Mouse (Mus musculus) mouse embryonic stem cell (cell line): ENCODE results near the gene Tom1.

ENCODE experiments used
- in situ Hi-C, 2 experiments: fragments of 300-500 bp; cut with MboI; formaldehyde crosslinking; loops; 1 replicate in 1 of 2; 3 replicates in 1 of 2; pipeline ENCODE4 v1.14.3; 2019 to 2020; ENCODE audit warnings: low sequenced_read_pairs in 2 of 2, low pct_unique_long_range_greater_than_20kb in 1 of 2, mixed read lengths in 1 of 2; ENCODE audit not compliant: unreplicated experiment in 1 of 2

Tom1 gene

DNA sequence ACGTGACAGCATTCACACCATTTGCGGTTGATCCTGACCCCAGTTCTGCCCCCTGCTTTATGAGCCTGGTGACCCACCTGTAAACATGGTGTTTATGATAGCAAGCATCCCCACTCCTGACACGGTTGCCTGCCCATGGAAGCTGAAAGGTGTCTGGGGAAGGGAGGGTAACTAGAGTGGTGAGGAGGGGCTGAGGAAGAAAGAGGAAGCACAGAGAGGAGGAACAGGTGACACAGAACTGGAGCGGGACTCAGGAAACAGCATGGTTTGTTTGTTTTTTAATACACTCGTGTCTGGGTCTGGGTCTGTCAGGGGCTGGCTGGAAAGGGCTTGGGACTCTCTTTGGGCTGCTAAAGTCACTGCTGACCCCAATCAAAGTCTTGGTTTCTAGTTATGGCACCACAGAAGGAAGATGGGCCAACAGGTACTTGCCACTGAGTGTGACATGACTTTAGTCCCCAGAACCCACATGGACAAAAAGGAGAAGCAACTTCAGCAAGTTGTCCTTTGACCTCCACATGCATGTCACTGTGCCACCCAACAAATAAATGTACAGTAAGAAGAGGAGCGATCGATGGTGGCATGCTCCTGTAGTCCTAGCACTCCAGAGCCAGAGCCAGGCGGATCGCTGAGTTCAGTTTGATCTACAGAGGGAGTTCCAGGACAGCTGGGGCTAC is 48.0 kb downstream of the Tom1 start:
- in situ Hi-C loops = no loop called here

DNA sequence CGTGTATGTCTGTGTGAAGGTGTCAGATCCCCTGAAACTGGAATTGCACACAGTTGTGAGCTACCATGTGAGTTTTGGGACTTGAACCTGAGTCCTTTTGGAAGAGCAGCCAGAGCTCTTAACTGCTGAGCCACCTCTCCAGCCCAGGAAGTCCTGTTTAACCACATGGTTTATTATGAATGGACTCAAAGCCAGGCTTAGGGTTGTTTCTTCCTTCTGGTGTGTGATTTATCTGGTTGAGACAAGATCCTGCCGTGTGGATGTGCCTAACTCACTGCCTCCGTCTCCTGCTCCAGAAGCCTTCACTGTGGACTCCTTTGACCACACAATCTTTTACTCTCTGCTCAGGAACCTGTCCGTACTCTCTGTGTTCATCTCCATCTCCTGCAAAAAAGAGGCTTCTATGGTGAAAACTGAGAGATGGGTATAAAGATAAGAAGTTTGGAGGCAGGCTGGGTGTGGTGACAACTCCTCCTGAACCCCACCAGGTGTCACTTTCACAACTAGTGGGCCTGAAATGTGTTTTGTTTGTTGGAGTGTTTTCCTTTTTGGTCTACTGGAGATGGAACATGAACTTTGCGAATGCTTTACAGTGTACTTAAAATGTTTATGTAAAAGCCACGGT is 48.8 kb downstream of the Tom1 start:
- in situ Hi-C loops = no loop called here

DNA sequence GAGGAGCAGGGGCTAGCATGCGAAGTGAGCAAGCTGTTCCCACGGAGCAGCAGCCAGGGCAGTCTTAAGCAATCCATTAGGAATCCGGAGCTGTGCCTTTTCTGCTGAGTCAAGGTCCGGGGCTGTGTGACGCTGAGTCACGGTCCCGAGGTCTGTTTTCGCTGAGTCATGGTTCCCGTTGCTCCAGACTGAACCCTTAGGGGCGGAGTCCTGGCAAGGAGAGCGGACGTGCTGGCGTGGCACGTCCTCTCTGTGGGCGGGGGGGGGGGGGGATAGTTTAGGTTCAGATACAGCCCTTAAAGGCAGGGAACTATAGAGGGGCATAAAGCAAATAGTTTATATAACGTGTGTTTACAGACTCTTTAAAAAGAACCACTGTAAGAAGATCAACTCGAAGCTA is 50.3 kb downstream of the Tom1 start:
- in situ Hi-C loops = no loop called here

DNA sequence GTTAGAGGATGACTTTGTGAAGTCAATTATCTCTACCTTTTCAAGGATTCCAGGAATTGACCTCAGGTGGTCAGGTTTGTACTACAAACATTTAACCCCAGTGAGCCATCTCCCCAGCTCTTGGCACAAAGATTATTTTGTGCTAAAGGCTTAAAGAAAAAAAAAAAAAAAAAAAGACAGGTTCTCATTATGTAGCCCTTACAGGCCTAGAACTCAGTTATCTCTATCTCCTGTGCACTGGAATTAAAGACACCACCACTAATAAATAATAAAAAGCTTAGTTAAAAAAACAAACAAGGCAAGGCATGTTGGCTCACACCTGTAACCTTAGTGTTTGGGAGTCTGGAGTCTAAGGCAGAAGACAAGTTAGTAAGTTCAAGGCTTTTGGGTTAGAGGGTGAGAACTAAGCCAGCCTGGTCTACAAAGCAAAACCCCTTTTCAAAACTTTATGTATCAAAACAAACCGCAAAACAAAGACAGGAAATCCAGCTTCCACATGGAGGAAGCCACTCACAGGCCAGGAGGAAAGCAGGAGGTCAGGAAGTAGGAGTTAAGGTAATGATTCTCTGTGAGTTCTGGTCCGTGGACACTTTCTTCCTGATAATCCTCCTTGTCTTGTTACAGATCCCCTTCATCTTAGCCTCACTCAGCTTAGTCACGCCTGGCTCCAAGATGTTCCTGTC is 51.0 kb downstream of the Tom1 start:
- in situ Hi-C loops = no loop called here

DNA sequence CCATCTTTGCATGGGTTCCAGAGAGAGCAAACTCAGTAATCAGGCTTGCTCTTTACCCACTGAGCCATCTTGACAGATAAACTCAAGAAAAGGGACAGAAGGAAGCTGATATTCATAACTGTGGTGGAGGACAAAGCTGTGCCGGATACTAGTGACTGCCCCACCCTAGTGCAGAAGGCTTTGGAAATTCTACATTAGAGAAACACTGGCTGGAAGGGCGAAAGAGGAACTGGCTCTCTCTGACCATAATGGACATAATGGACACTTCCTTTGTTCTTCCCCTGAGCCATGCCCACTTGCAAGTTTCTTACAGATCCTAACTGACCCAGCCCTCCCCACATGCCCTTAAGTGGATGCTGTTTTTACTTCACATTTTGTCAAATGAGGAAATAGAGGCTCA is 52.5 kb downstream of the Tom1 start:
- in situ Hi-C loops = no loop called here

DNA sequence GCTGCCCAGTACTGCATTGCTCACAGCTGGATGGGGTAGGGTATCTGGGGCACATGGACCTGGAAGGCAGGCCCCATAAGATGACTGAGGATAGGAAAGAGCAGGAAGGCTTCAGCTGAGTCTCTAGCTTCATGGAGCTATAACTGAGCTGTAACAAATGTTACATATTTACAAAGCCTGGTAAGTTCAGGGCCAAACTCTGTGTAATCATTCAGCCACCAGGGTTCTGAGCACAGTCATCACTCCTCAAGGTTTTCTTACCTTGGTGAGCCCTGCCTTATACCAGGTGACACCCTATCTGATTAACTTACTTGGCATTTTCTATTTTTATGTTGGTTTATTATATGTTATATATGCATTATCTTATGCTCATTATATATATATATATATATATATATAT is 53.6 kb downstream of the Tom1 start:
- in situ Hi-C loops = no loop called here

DNA sequence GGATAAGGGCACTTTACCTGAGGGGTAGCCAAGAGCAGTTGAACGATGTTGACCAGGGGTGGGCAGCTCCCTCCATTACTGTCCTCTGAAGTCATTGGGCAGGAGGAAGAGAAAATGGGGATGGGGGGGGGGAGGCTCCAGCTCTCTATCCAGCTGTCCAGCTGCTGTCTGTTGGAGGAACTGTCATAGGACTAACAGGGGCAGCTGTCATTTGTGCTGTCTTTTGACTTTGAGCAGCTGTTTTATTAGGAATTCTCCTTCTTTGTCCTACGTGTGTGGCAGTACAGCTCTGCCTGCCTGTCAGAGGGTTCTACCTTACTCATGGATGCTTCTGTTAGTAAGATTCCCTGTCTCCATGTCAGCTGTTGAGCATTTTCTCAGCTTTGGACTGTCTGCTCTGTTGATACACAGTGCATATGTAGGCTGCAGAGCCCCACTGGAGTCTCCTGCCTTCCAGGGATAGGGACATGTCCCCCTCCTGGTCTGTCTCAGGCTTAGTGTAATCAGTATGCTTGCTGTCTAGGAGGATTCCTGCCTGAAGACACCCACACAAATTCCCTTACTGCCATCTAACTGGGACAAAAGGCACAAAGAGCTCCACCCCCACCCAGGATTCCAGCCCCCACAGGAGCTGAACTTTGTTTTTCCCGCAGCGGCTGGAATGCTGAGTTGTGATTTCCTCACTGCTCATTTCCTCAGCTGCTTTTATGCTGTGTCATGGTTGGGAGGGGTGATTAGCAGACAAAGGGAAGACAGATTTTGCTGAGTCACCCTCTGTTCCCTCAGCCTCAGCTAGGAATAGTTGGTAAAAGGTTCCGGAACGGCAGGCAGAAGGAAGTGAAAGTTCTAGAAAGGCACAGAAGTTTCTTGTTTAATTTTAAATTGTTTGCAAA is 55.7 kb downstream of the Tom1 start:
- in situ Hi-C loops = no loop called here

DNA sequence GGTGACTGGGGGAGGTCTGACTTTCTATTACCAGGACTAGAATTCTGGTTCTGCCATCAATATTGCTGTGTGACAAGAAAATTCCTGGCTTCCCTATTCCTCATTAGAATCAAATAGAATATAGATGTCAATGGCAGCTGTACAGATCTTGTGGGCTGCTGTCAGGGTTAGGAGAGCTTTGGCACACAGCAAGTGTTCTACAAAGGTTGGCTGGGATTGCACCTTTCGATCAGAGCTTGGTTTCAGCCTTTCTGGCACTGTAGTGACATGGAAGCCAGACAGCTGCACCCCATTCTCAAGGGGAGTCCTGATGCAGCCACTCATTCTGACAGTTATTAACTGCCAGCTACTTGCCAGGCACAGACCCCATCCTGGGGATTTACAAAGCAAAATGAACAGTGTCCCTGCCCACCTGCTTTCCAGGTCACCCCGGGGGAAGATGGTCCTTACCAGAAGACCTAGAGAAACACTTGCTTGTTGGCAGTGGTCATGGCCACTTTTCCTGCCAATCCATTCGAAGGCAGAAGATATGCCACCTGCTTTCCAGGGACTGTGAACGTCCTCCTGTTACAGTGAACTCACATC is 57.4 kb downstream of the Tom1 start:
- in situ Hi-C loops = no loop called here

DNA sequence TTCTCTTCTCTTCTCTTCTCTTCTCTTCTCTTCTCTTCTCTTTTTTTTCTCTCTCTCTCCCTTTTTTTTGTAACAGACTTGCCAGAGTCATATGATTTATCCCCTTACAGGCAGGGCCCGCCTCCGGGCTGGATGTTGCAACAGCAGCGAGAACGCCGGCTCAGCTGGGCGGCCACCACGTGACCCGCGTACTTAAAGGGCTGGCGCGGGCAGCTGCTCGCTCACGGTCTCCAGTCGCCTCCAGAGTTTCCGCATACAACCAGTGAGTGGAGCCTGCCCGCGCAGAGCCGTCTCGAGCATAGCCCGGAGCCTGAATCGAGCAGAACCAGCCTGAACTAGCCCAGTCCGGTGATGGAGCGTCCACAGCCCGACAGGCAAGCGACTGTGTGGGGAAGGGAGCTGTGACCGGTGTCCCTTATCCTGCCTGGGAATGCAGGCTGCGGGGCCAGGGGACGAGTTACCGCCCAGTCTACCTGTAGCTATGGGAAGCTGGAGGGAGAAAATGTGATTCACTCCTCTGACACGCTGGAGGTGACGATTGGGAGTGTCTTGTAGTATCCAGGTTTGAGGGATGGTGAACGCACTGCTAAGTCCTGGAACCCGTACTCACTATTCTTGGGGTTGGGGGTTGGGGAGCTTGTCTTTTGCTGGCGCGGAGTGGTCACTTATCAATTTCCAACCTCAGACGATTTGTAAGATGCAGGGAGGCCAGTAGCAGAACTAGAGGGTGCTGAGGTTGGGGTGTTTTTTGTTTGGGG is 60.1 kb downstream of the Tom1 start, which contains the start of gene Hmox1:
Hmox1 (plus strand) TSS at position 223 of the 758 bp plus-strand sequence.
- in situ Hi-C loops = no loop called here

DNA sequence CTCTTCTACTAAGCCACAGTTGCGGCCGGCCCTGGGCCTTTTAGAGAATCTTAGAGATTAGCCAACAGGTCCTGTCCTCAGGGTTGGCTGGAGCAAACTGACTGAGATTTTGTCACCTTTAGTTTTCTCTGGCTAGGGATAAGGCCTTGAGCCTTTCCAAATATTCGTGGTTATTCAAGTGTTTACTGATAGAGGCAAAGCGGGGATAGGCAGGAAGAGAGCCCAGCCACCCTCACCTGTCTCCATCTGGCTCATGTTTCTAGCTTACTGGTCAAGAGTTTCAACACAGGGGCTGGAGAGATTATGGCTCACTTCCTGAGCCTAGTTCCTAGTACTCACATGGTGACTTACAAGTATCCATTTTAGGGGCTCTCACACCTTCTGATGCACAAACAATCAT is 69.5 kb downstream of the Tom1 start:
- in situ Hi-C loops = no loop called here

DNA sequence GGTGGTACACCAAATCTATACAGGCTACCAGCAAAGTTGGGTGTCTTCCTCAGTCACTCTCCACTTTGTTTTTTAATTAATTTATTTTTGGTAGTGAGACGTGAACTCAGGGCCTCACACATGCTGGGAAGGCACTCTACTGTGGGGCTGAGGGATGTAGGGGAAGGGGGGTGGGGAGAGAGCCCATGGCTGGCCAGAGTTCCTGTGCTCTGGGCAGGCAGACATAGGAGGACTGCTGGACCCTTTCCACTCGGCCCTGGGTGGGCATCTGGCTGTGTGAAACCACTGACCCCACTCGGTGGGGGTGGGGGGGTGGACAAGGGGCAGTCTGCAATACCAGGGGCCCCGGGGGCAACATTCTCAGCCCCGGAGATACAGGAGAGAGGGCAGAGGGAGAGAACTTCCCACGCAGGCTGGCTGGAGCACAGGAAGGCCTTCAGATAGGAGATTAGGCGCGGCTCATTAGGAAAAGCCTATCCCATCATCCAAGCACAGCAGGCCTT is 69.9 kb downstream of the Tom1 start:
- in situ Hi-C loops = no loop called here

DNA sequence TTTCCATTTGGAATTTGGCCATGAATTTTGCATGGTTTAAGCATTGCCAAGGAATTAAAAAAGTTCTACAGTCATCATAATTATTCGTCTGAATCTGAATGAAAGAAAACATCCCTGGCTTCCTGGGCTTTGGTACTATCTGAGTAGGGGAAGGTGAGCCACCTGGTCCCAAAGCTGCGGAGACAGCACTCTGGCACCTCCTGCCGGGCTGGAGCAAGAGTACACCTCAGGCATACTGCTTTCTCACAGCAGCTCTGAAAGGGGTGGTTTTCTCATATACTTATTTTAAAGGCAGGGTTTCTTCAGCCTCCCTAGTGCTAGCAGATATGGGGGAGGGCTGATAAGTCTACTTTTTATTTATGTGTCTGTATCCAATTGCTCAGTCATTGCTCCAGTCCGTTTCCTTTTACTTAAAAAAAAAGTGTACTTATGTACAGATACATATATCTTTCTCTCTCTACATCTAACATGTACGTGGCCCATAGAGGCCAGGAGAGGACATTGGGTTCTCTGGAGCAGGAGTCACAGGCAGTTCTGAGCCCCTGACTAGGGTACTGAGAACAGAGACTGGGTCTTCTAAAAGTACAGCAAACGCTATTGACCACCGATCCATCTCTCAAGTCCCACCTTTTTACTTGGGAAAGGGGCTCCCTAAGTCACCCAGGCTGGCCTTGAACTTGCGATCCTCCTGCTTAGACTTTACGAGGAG is 75.2 kb downstream of the Tom1 start:
- in situ Hi-C loops = no loop called here

DNA sequence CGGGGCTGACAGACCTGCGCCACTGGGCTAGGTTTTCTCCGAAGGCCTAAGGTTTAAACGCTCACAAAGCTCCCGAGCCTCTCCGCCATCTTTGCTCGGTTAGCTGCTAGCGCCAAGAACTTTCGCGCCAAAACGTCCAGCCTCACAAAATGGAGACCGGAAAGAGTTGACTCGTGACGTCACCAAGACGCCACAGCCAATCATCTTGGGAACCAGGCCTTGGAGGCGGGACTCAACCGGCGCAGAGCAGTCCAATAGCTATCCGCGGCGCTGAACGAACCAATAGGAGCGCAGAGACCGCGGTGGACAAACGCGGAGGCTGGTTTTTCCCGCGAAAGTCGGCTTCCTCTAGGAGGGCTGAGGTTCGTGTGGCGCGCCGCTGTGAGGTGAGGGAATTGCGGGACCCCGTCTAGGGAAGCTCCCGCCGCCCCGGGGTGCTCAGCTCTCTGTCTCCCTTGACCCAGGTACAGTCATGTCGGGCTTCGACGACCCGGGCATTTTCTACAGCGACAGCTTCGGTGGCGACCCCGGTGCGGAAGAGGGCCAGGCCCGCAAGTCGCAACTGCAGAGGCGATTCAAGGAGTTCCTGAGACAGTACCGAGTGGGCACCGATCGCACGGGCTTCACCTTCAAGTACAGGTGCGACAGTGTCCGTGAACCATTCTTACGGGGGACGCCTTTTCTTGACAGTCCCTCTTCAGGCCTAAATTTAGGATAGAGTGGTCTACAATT is 75.9 kb downstream of the Tom1 start, which contains the start of gene Mcm5:
Mcm5 (plus strand) TSS at position 334 of the 732 bp plus-strand sequence.
- in situ Hi-C loops = no loop called here

DNA sequence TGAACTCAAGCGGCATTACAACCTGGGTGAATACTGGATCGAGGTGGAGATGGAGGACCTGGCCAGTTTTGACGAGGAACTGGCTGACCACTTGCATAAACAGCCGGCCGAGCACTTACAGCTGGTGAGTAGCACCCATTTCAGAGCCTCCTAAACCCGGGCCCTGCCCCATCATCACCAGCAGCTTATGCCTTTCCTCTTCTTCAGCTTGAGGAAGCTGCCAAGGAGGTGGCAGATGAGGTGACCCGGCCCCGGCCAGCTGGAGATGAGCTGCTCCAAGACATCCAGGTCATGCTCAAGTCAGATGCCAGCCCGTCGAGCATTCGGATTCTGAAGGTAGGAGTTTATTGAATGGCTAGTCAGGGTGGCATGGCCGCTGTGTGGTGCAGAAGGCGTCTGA is 76.6 kb downstream of the Tom1 start:
- in situ Hi-C loops = no loop called here

DNA sequence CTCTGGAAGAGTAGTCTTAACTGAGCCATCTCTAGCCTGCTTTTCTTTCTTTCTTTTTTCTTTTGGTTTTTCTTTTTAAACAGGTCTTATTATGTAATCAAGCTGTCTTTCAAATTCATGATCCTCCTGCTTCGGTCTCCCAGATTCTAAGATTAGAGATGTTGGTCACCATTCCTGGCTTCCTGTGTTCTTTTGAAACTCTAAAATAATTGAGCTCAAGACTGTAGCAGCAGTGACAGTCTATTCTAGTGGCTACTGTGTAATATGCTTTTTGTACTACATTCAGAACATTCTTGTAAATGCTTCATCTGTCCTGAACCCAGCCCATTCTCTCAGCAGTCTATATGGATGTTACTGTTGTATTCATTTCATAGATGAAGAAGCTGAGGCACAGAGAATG is 85.0 kb downstream of the Tom1 start:
- in situ Hi-C loops = no loop called here

DNA sequence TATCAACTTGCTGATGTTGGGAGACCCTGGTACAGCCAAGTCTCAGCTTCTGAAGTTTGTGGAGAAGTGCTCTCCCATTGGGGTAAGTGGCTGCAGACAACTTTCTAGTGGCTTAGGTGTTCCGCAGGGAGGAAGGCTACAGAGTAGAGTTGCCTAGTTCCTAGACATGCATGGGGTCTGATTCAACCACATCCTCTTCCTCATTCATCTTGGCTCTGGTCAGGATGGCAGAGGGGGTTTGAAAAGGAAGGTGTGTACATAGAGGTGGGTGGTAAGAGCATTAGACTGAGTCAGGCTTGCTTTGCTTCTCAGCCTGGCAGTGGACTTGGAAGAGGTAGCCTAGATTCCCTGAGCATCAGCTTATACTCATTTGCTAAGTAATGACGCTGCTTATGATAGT is 85.8 kb downstream of the Tom1 start:
- in situ Hi-C loops = no loop called here
